Mouse (Mus musculus): Measurements from ENCODE around the gene Rab3gap1.

Gene Rab3gap1

GRCm38 (mm10) chr1:127983274-127983993 is 114.9 kb downstream of the Rab3gap1 start:
- no peak for DNase-seq

DNA sequence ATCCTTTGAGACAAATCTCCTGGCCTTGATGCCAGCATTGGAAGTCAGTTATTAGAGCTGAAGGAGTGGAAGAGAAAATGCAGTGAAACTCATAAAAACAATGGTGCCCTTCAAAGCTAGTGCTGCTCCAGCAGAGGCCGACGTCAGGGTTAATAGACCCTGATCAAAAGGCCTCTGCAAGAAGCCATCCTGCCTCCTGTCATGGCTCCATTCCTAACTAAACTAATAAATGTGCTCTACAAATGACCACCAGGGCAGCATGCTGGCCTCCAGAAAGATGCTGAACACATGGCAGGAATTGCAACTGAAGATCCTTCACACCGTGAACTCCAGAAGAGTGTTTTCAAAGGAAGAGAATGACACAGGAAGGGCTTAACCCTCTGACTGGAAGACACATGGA is 116.8 kb downstream of the Rab3gap1 start:
- DNase-seq, result no peak

DNA sequence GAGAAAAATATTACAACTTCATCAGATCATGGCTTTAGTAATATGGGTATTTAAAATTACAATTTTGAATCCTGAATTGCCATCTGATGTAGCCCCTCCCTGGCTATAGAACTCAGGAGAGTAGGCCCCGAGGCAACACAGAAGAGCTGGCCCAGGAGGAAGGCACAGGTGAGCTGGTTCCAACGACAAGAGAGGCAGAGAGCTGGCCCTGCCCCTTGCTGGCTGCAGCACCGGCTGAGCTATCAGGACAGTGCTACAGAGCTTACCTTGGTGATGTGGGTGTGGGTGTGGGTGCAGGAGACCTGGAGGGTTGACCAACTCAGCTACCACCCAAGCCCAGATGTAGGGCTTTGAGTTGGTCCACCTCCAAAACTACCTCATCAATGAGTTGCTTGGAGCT is 119.7 kb downstream of the Rab3gap1 start:
- no peak for DNase-seq

DNA sequence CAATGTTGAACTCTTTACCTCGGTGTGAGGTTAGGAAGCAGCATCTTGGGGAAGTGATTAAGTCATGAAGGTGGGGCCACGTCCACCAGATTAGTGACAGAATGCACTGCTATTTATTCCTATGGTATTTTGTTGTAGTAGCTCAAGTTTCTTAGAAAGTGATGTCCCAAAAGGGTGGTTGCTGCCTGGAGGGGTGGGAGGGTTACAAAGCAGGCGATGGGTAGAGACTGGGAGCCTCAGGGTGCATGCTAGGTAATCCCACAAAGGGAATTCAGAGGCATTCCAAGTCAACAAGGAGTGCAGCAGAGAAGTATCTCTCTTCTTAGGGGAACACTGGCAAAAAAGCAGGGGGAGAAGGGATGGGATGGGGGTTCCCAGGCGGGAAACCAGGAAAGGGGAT is 120.8 kb downstream of the Rab3gap1 start:
- no peak for DNase-seq

GRCm38 (mm10) chr1:127989876-127990731 is 121.5 kb downstream of the Rab3gap1 start:
- no peak for DNase-seq
